Mouse (Mus musculus) megakaryocyte-erythroid progenitor cell, adult 5-6 weeks (primary cell): ENCODE measurements around the gene Gm21761. TPM values are rescaled to one million over a fixed set of nuclear protein-coding genes. Genes with fewer than 3 reads are reported as not detected.

Experiments
- total RNA-seq, 2 experiments: library from RNA; stranded (forward) in 1 of 2; stranded (reverse) in 1 of 2; fragments of 200-1000, 215-1000 nt in 1 of 2; fragments of >200 nt in 1 of 2; fragmentation: Nextera tagmentation in 1 of 2; gene quantifications; 2 replicates each; pipeline ENCODE4 v1.2.3; 2014 to 2017

The Gm21761 gene
- total RNA-seq, 2 experiments from 2014 or later = not detected

Other genes with a start within 250 kb of the Gm21761 start
- gene Hmgcs1, start 238.9 kb downstream of the Gm21761 start, total RNA-seq (2014; fragmentation: Nextera tagmentation) = 13.1 and 15.6 TPM in 2 replicates
- gene Hmgcs1, start 238.9 kb downstream of the Gm21761 start, total RNA-seq (2017) = 25.0 and 38.1 TPM in 2 replicates
- 0.37 TPM in 1 of 2 replicates, not detected in the other for gene Nim1k, start 173.4 kb downstream of the Gm21761 start, total RNA-seq (2014; fragmentation: Nextera tagmentation)
- 0.33 and 0.50 TPM in 2 replicates for gene Nim1k, start 173.4 kb downstream of the Gm21761 start, total RNA-seq (2017)
- 56.9 and 62.1 TPM in 2 replicates for gene Zfp131, start 138.4 kb downstream of the Gm21761 start, total RNA-seq (2014; fragmentation: Nextera tagmentation)
- gene Zfp131, start 138.4 kb downstream of the Gm21761 start, total RNA-seq (2017) = 60.7 and 71.0 TPM in 2 replicates
- not detected in 2 replicates for gene AF067063, start 99.1 kb downstream of the Gm21761 start, total RNA-seq (2014; fragmentation: Nextera tagmentation)
- gene AF067063, start 99.1 kb downstream of the Gm21761 start, total RNA-seq (2017) = not detected in 2 replicates
- gene D13Ertd608e, start 93.3 kb downstream of the Gm21761 start, total RNA-seq (2014; fragmentation: Nextera tagmentation) = not detected in 2 replicates
- not detected in 2 replicates for gene D13Ertd608e, start 93.3 kb downstream of the Gm21761 start, total RNA-seq (2017)
- not detected in 2 replicates for gene Tcstv1, start 34.5 kb downstream of the Gm21761 start, total RNA-seq (2014; fragmentation: Nextera tagmentation)
- gene Tcstv1, start 34.5 kb downstream of the Gm21761 start, total RNA-seq (2017) = not detected in 2 replicates
- not detected in 2 replicates for gene B020031M17Rik, start 21.5 kb upstream of the Gm21761 start, total RNA-seq (2014; fragmentation: Nextera tagmentation)
- not detected in 2 replicates for gene B020031M17Rik, start 21.5 kb upstream of the Gm21761 start, total RNA-seq (2017)
- not detected in 2 replicates for gene Gm36079, start 97.7 kb upstream of the Gm21761 start, total RNA-seq (2014; fragmentation: Nextera tagmentation)
- not detected in 2 replicates for gene Gm36079, start 97.7 kb upstream of the Gm21761 start, total RNA-seq (2017)
- 3.7 TPM in 1 of 2 replicates, not detected in the other for gene Gm21188, start 122.9 kb upstream of the Gm21761 start, total RNA-seq (2014; fragmentation: Nextera tagmentation)
- 0.99 TPM in 1 of 2 replicates, not detected in the other for gene Gm21188, start 122.9 kb upstream of the Gm21761 start, total RNA-seq (2017)
- gene Gm20767, start 211.0 kb upstream of the Gm21761 start, total RNA-seq (2014; fragmentation: Nextera tagmentation) = not detected in 2 replicates
- gene Gm20767, start 211.0 kb upstream of the Gm21761 start, total RNA-seq (2017) = not detected in 2 replicates
- not detected in 2 replicates for gene Gm21818, start 243.2 kb upstream of the Gm21761 start, total RNA-seq (2014; fragmentation: Nextera tagmentation)
- not detected in 2 replicates for gene Gm21818, start 243.2 kb upstream of the Gm21761 start, total RNA-seq (2017)